Mouse (Mus musculus) cerebellum, adult 2 months (tissue): ENCODE measurements around the gene Myo15.
A peak's percentile ranks its signal among the peaks of the same experiment; 100 is the strongest.

Experiments
- CTCF ChIP-seq: fragments of 200-500 bp; IDR thresholded peaks from 2 replicates; pipeline ENCODE4 v1.5.1; 2011; ENCODE audit warnings: low read depth, mild to moderate bottlenecking, control low read depth, low read length, moderate library complexity, borderline replicate concordance; ENCODE audit not compliant: insufficient read depth
- POLR2A ChIP-seq: fragments of 200-500 bp; IDR thresholded peaks from 2 replicates; pipeline ENCODE4 v1.6.1; 2011; ENCODE audit warnings: low read length, control low read depth, borderline replicate concordance; ENCODE audit not compliant: insufficient read depth

- TF ChIP-seq CTCF (peak; percentile 40; the same call in 1 of the 2 replicates), POLR2A (no peak)
These were observed 3.2 kb upstream of the Myo15 start for GRCm38 (mm10) chr11:60465943-60466380.
